Mouse (Mus musculus): ENCODE measurements around the gene March9.
"Not testable (repeated sequence)": the region's sequence is repeated elsewhere in the genome, so short reads cannot be mapped to it uniquely, and the experiment has no call there.

March9 gene

DNA sequence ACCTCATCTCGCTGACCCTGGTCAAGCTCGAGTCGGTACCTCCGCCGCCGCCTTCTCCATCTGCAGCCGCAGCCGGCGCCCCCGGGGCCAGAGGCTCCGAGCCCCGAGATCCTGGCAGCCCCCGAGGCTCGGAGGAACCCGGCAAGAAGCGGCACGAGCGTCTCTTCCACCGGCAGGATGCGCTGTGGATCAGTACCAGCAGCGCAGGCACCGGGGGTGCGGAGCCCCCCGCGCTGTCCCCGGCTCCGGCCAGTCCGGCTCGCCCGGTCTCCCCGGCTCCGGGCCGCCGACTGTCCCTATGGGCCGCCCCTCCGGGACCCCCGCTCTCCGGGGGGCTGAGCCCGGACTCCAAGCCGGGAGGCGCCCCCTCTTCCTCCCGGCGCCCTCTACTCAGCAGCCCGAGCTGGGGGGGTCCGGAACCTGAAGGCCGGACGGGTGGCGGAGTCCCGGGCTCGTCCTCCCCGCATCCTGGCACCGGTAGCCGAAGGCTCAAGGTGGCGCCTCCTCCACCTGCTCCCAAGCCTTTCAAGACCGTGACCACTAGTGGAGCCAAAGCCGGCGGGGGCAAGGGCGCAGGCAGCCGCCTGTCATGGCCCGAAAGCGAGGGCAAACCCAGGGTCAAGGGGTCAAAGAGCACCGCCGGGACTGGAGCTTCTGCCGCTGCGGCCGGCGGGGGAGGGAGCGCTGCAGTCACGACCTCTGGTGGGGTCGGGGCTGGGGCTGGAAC lies 19.8 kb upstream of the March9 start:
- DNase-seq (ENCODE audit: low read depth, low spot score) = no peak

DNA sequence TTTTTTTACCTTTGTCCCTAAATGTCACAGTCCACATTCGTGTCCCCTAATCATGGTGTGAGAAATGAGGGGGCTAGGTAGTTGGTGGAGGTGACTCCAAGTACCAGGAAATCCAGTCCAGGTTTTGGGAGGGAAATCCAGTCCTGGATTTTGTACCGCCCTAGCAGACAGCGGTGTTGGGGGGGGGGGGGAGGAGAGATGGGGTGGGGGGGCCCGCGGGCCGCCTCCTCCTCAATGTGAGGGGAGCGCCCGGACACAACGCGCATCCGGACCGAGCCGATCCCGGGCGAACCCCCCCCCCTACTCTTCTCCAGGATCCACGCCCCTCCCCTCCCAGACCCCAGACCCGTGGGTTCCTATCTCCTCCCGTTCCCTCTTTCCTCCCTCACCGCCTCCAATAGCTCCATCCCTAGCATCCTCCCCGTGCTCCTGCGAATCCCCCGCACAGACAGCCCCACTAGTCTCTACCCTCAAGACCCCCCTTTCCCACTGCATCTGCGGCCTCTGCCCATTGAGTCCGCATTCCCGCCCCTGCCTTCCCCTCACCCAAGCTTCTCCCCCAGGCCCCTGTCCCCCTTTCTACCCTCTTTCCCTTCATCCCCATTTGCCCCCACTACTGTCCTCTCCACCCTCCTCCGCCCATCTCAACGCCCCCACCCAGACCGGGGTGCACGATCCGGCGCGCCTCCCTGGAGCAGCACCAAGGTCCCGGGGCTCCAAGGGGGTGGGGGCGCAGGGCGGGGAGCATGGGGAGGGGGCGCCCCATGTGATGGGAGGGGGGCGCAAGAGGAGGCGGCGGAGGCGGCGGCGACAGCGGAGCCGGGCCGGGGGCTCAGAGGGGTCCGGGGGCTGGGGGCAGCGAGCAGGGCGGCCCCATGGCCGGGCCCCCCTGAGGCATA lies 18.9 kb upstream of the March9 start:
- no peak for DNase-seq (ENCODE audit: low read depth, low spot score)

DNA sequence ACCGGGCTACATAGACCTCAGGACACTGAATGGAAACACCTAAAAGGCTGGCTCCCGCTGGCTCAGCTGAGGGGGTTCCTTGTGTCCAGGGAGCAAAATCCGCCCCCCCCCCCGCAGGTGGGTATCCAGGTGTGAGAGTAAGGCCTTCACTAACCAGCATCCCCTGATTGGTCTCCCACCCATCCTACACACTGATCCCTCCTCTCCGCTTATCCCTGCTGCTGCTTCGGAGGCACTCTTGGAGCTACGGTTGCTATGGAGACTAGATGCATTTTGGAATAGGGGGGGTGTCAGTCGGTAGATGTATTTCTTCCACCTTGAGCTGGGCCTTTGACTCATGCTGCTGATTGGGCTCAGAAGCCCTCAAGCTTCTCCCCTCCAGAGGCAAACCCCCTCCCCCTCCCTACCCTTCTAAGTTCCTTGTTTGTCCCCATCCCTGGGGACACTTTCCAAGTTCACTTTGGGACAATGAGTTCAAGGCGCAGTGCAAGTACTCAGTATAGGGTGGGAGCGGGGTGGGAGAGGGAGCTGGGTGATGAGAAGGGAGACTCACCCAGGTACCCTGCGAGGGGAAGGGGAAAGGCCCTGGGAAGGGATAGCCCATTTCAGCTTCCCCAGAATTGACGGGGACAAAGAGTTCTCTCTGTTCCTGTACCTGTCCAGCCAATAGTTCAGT lies 18.2 kb upstream of the March9 start:
- DNase-seq (ENCODE audit: low read depth, low spot score) = no peak

DNA sequence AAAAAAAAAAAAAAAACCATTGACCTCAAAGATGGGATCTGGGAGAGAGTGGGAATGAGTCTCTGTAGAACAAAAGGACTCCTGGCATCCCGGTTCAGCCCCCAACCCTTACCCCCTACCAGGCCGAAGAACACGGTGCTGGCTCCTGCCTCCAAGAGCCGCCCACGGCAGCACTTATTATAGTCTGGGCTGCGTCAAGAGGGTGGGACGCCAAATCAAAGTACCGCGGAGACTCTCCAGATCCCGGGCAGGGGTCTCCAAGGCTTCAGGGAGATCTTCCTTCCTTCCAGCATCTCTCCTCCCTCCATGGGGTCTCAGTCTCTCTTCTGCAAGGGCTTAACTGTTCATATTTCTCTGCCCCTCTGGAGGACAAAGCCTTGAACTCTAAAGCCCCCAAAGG lies 17.5 kb upstream of the March9 start:
- DNase-seq (ENCODE audit: low read depth, low spot score) = no peak

DNA sequence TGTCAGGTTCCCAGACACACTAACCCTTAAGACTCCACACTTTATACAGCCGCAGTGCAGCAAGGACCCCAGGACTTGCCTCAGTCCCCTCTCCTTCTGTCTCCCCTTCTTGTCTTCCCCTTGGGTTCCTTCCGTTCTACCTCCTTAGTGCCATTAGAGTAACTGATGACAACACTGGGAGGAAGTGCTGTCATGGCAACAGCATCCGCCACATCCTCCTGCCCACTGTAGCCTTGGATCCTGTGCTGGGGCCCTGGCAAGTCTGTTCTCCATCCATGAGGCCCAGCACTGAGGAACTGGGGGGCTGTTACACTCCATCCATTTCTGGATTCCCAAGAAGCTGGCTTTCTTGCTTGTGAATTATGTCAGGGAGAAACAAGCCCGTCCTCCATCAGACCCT lies 16.1 kb upstream of the March9 start:
- no peak for DNase-seq (ENCODE audit: low read depth, low spot score)

DNA sequence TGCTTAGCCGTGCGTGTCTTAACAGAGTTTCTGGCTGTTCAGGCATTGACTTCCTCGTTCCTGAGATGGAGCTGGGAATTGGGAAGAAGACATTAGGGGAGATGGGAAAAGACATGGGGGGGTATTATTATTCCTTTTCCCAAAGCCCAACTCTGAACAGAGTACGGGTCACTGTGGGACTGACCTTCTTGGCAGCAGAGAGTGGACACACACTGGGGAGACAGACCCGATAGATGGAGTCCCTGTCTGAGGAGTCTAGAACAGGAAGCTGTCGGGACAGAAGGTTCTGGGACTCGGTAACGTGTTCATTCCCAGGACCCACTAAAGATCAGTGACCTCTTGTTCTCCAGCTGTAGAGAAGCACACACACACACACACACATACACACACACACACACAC lies 15.7 kb upstream of the March9 start:
- DNase-seq (ENCODE audit: low read depth, low spot score) = no peak

DNA sequence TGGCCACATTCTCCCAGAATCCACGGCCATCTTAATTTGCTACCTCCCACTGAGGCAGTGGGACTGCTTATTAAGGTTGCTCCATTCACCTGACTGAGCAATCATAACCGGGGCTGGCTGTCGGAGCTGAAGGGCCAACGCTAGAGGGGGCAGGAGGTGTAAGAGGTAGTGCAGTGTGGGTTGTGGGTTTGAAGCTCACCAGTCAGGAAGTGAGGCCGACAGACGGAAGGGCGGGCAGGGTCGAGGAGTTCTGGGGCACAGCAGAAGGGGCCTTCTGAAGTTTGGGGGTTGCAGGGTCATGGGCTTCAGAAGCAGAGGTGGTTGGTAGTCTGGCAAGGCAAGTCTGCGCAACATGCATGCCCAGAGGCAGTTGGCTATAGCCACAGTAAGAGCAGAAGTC lies 15.1 kb upstream of the March9 start, which contains the start of gene Agap2:
Agap2 (plus strand) TSS at position 205 of the 400 bp plus-strand sequence.
- no peak for DNase-seq (ENCODE audit: low read depth, low spot score)

DNA sequence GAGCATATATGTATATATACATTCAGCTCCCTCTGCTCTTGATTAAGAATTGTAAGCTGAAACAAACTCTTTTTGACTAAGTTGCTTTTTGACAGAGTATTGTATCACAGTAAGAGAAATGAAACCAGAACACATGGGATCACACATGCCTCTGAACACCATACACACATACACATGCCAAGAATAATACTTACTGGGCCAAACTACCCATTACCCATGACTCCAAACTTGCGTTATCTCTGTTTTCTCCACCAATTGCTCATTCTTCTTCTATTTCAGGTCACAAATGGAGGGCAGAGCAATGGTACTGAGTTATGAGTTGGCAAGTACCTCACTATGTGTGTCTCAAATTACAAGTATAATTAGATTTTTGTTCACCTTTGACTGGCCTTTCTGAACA lies 14.0 kb upstream of the March9 start:
- no peak for DNase-seq (ENCODE audit: low read depth, low spot score)

DNA sequence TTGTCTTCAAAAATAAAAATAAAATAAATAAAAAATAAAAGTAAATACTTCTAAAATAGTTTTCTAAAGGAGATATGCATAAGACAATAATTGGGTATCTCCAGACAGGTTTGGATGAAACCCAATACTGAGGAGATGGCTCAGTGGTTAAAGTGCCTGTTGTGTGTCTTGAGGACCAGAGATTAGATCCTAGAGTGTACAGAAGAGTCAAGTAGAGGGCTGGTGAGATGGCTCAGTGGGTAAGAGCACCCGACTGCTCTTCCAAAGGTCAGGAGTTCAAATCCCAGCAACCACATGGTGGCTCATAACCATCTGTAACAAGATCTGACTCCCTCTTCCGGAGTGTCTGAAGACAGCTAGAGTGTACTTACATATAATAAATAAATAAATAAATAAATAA lies 13.0 kb upstream of the March9 start:
- DNase-seq (ENCODE audit: low read depth, low spot score) = not testable (repeated sequence)

DNA sequence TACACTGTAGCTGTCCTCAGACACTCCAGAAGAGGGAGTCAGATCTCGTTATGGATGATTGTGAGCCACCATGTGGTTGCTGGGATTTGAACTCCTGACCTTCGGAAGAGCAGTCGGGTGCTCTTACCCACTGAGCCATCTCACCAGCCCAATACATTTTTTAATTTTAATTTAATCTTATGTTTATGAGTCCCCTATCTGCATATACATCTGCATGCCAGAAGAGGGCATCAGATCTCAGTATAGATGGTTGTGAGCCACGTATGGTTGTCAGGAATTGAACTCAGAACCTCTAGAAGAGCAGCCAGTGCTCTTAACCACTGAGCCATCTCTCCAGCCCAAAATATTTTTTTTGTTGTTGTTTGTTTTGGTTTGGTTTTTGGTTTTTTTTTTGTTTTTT lies 12.3 kb upstream of the March9 start:
- DNase-seq (ENCODE audit: low read depth, low spot score) = not testable (repeated sequence)

DNA sequence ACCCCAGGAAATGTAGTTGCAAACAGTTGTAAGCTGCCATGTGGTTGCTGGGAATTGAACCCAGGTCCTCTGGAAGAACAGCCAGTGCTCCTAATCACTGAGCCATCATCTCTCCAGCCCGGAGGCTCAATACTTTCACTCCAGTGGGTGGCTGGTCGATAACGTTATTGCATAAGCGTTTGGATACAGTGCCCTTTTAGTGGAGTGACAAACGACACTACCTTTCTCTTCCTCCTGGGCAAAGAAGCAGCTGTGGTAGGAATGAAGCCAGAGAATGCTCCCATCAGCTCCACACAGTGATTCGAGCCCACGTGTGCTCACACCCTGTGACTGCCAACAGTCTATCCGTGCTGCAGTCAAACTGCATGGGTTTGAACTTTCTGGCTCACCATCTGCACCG lies 11.2 kb upstream of the March9 start:
- DNase-seq (ENCODE audit: low read depth, low spot score) = no peak

DNA sequence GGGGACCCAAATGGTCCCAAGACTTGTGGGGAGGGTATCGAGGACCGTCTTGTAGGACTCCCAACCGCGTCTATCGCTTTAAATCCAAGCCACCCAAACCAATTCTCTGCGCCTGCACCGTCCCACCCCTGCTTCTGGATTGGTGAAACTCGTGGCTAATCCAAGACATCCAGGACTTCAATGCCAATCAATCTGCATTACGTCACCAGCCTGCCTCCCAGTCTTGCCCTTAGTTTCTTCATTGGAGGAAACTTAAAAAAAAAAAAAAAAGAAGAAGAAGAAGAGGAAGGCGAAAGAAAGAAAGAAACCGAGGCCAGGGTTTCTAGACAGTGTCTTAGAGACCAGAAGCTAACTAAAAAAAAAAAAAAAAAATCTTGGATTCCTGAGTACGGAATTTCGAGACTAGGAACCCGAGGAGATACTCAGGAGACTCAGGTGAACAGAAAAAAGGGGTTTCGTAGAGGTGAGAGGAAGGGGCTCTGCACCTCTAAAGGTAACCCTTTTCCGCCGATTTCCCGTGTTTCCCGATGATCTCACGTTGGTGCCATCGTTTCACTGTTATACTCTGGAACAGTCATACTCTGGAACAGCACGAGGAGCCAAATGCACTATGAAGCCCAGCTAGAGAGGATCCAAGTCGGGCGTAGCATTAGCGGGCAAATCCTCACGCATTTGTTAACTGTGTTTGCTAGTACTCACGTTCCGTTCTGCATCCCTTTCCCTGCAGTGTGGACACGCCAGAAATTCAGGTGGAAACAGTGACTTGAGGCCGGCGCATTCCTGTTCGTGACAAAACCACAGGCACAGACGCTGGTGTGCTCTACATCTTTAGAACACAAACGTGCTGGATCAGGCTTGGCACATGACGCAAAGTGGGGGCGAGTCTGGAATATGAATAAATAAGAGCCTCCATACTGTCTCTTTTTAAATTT lies 10.5 kb upstream of the March9 start, which contains the start of gene Tspan31:
Tspan31 (minus strand) TSS at position 75 of the 932 bp plus-strand sequence.
- DNase-seq (ENCODE audit: low read depth, low spot score) = peak; percentile 91

DNA sequence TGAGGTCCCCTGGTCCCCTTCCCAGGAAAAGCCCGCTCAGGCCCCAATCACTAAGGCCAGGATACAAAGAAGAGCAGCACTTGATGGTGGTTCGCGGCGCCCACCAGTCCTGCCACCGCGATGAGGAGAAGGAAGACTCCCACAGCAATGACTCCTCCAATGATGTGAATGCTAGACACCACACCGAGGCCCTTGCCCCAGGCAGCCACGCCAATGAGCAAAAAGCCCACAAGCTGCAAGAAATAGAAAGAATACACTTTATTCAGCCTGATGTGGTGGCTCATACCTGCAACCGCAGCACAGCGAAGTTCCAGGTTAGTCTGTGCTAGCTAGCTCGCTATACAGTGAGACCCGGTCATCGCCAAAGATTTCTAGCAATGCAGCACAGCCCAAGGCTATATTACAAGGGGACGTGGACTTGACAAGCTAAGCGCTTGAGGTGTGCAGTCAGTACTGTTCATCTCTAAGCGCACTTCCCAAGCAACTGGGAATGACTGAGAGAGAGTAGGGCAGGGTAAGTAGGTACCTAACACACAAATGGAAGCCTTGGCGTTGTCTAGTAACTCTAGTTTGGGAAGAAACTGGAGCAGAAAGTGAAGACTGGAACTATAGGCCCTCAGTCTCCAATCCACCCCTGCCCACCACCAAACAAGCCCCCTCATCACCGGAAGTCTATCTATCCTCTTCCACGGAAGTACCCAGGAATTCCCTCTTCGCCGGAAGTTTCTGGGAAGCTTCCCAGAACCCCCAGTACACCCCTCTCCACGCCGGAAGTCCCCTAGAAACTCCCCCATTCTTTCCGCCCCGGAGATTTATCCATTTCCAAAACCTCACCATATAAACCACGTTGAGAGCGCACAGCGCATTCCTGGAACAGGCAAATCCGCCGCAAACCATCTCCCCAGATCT lies 9.6 kb upstream of the March9 start:
- peak; percentile 57 for DNase-seq (ENCODE audit: low read depth, low spot score)

DNA sequence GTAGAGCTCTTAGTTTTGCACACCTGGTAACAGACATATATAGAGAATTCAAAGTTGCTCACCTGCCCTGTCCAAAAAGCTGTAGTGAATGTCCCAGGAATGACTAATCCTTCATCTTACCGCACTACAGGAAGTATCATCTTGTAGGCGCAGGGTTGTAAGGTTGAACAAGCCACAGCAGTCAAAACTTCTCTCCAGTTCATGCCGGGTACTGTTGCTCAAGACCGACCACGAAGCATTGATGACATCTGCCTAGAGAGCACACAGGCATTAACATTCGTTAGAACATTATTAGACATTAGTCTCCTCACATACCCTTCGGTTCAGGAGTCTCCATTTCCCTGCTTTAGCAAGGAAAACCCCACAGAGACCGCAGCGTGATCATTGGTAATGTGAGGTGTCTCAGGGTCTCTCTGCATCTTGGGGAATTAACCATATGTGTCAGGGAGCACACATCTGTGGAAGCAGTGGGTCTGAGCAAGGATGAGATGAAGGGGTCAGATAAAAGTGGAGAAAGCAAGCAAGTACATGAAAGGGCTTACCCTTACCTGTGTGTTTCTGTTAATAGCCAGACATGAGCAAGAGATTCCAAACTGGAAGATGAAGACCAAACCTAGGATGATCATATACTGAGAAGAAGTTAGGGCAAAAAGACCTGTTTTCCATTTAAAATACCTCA lies 8.5 kb upstream of the March9 start:
- DNase-seq (ENCODE audit: low read depth, low spot score) = no peak

DNA sequence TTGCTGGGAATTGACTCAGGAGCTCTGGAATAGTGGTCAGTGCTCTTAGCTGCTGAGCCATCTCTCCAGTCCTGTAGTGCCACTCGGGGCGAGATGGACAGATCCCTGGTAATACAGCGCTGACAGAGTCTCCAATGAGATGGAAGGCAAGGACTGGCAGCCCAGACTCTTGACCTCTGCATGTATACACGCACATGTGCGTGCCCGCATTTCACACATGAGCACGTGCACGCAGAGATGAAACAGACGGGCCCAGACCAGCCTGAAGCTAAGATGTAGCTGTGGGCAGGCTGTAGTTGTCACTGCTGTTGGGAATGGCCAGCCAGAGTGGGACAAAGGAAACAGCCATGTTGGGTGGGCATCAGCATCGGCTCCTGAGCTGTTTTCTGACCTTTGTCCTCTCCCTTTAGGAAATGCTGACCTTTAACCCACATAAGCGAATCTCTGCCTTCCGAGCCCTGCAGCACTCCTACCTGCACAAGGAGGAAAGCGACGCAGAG lies 6.6 kb upstream of the March9 start:
- DNase-seq (ENCODE audit: low read depth, low spot score) = no peak

DNA sequence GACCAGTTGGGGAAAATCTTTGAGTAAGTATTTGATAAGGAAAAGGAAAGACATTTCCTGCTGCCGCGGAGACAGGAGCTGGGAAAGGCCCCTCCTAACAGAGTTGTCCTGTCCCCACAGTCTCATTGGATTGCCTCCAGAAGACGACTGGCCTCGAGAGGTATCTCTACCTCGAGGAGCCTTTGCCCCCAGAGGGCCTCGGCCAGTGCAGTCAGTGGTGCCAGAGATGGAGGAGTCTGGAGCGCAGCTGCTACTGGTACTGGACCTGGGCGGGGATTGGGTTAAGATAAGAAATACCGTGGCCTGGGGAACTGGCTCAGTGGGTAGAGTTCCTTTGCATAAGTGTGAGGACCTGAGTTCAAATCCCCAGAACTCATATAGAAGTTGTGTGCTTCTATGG lies 6.0 kb upstream of the March9 start:
- DNase-seq (ENCODE audit: low read depth, low spot score) = no peak

DNA sequence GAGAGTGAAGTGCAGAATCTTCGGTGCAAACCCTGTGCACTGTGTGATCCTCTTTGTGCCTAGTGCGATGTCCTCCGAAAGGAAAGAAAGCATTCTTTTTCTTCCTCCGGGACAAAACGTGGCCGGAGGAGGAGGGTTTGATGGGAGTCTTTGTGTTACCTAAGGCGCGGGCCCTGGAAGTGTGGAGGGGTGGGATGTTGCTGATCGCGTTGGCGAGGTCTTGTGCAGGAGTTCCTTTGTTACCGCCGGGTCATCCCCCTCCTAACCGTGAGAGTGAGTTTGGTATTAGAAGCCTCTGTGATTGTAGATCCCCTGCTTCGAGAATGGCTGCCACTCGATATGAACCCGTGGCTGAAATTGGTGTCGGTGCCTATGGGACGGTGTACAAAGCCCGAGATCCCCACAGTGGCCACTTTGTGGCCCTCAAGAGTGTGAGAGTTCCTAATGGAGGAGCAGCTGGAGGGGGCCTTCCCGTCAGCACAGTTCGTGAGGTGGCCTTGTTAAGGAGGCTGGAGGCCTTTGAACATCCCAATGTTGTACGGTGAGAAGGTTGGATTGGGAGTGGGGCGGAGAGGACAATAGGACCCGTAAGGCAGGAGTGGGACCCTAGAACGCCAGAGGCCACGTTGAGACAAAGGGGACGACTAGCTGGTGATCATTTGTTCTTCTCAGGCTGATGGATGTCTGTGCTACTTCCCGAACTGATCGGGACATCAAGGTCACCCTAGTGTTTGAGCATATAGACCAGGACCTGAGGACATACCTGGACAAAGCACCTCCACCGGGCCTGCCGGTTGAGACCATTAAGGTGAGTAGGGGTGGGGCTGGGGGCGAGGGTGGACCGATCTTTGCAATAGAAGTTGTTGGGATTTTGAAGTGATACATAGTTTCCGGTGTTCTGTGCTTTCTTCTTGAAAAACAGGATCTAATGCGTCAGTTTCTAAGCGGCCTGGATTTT lies 4.2 kb upstream of the March9 start:
- no peak for DNase-seq (ENCODE audit: low read depth, low spot score)

DNA sequence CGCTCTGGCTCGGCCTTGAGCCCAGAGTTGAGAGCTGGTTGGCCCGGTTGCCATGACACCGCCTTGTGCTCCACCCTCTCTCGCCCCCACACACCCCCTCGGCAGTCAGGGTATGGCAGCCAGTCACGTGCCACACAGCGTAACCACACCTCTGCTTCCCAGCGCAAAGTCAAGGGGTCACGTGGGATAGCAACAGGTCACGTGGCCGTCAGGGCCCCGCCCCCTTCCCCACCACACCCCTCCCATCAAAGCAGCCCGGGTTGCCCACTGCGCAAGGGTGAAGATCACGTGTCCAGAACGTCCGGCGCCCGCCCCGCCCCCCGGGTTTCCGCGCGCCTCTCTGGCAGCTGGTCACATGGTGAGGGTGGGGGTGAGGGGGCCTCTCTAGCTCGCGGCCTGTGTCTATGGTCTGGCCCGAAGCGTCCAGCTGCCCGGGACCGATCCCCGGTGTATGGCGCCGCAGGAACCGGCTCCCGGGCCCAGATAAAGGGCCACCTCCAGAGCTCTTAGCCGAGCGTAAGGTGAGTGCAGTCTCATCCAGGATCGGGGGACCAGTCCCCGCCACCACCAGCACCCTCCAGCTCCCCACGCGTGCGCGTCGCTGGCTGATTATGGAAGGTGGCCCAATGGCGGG lies 3.4 kb upstream of the March9 start, which contains the start of gene Cdk4:
Cdk4 (plus strand) TSS at position 296 of the 634 bp plus-strand sequence.
- peak; percentile 98 for DNase-seq (ENCODE audit: low read depth, low spot score)
